In genomic region chr7:25376556-25376955, GRCm38 (mm10) we compare ENCODE assay signal across 7 mouse cellular contexts. TPM values are rescaled to one million over a fixed set of nuclear protein-coding genes. Genes with fewer than 3 reads are reported as not detected.
A peak's percentile ranks its signal among the peaks of the same experiment; 100 is the strongest.
DNase-seq lines count a peak whose midpoint lies in the region; ATAC-seq lines count a peak whose summit lies in the region.

No protein-coding gene starts in this region.

- H3K4me2 ChIP-seq in stomach, embryonic 14.5 days (replicated peaks; ENCODE audit: low read depth, low read length): peak overlapping the region; percentile 41

- peaks cover 34% of the 10 kb centered on the region for H3K4me1 ChIP-seq in midbrain, embryonic 10.5 days
- no peaks in the 10 kb centered on the region; the same call in 1 of the 2 replicates for H3K4me1 ChIP-seq in stomach, embryonic 14.5 days (ENCODE audit: control insufficient read depth, insufficient read depth, low read length)

- 2% methylated on average over 17 of the region's 17 CpGs for WGBS in midbrain, embryonic 10.5 days
- 5% methylated on average over 17 of the region's 17 CpGs for WGBS in stomach, embryonic 14.5 days

- peak overlapping the region; percentile 45 for H3K4me3 ChIP-seq in midbrain, embryonic 10.5 days
- H3K4me3 ChIP-seq in stomach, embryonic 14.5 days (ENCODE audit: low read depth, low read length): peak overlapping the region; percentile 10; the same call in 1 of the 2 replicates

- H3K27ac ChIP-seq in midbrain, embryonic 10.5 days (replicated peaks): no peak overlapping the region
- no peak overlapping the region for H3K27ac ChIP-seq in stomach, embryonic 14.5 days (ENCODE audit: low read length)

- H3K9me3 ChIP-seq in midbrain, embryonic 10.5 days (replicated peaks): no peaks in the 10 kb centered on the region
- no peaks in the 10 kb centered on the region for H3K9me3 ChIP-seq in stomach, embryonic 14.5 days (ENCODE audit: control insufficient read depth, low read depth, low read length)

- peaks cover 42% of the 10 kb centered on the region for H3K27me3 ChIP-seq in midbrain, embryonic 10.5 days (ENCODE audit: low read depth, poor library complexity, severe bottlenecking)
- no peaks in the 10 kb centered on the region for H3K27me3 ChIP-seq in stomach, embryonic 14.5 days (ENCODE audit: control insufficient read depth, insufficient read depth, low read length)

- intact Hi-C loops in gastrocnemius, postnatal 36 days (cut with DNase I): no loop called here
- intact Hi-C loops in left cerebral cortex, postnatal 25 days (cut with DNase I): loop anchor here (5.0 kb wide), 1 partner anchor 134 kb away; no protein-coding TSS in a partner anchor

- no peaks in the 10 kb centered on the region for H3K36me3 ChIP-seq in midbrain, embryonic 10.5 days
- H3K36me3 ChIP-seq in stomach, embryonic 14.5 days (ENCODE audit: control insufficient read depth, insufficient read depth, low read length): no peaks in the 10 kb centered on the region

- H3K9ac ChIP-seq in stomach, embryonic 14.5 days (replicated peaks; ENCODE audit: low read depth, low read length): no peak overlapping the region

- peak; percentile 51; the same call in 1 of the 2 replicates for ATAC-seq in stomach, embryonic 14.5 days (ENCODE audit: insufficient number of reproducible peaks, insufficient read depth, low FRiP score, low read depth)

- peak; percentile 98 for DNase-seq in brain, adult 2 months (ENCODE audit: low read depth, low spot score)
- peak; percentile 46 for DNase-seq in embryo, embryonic 11.5 days (ENCODE audit: low read depth, low spot score)
- peak; percentile 70 to 81 for DNase-seq in gastrocnemius, postnatal 36 days
- peak; percentile 90 for DNase-seq in kidney, adult 11 months
- DNase-seq in left cerebral cortex, postnatal 25 days (ENCODE audit: low spot score in 2 of 2): peak; percentile 90 to 96
- no peak for DNase-seq in midbrain, embryonic 10.5 days (ENCODE audit: low spot score)

RNA-seq across cellular contexts. Expression of gene Cnfn, which starts 7.0 kb away (rescaled TPM):
- total RNA-seq in gastrocnemius, postnatal 36 days (2021): not detected
- total RNA-seq in left cerebral cortex, postnatal 25 days (2021): not detected
- not detected in 2 replicates for polyA plus RNA-seq in midbrain, embryonic 10.5 days (2016; fragmentation: Nextera tagmentation; extraction: Ambion mirVana)
- 0.55 TPM in 1 of 2 replicates, not detected in the other for polyA plus RNA-seq in stomach, embryonic 14.5 days (2014; fragmentation: Nextera tagmentation; extraction: Ambion mirVana)

RNA-seq across cellular contexts. Expression of gene Lipe, which starts 22.0 kb away (rescaled TPM):
- total RNA-seq in gastrocnemius, postnatal 36 days (2021): 10 to 100 TPM; 18.6 to 20.6 TPM
- 1 to 10 TPM; 5.4 to 6.4 TPM for total RNA-seq in left cerebral cortex, postnatal 25 days (2021)
- polyA plus RNA-seq in midbrain, embryonic 10.5 days (2016; fragmentation: Nextera tagmentation; extraction: Ambion mirVana): 4.7 and 7.0 TPM in 2 replicates
- 3.7 and 5.3 TPM in 2 replicates for polyA plus RNA-seq in stomach, embryonic 14.5 days (2014; fragmentation: Nextera tagmentation; extraction: Ambion mirVana)

RNA-seq across cellular contexts. Expression of gene Cxcl17, which starts 36.1 kb away (rescaled TPM):
- total RNA-seq in gastrocnemius, postnatal 36 days (2021): not detected
- total RNA-seq in left cerebral cortex, postnatal 25 days (2021): not detected
- 0.31 and 0.37 TPM in 2 replicates for polyA plus RNA-seq in midbrain, embryonic 10.5 days (2016; fragmentation: Nextera tagmentation; extraction: Ambion mirVana)
- polyA plus RNA-seq in stomach, embryonic 14.5 days (2014; fragmentation: Nextera tagmentation; extraction: Ambion mirVana): 0.58 TPM in 1 of 2 replicates, not detected in the other

RNA-seq across cellular contexts. Expression of gene Megf8, which starts 59.6 kb away (rescaled TPM):
- 10 to 100 TPM; 16.3 to 16.6 TPM for total RNA-seq in gastrocnemius, postnatal 36 days (2021)
- total RNA-seq in left cerebral cortex, postnatal 25 days (2021): 100 to 1,000 TPM in 1 of 2 experiments, 10 to 100 TPM in 1; 99.2 to 105 TPM
- polyA plus RNA-seq in midbrain, embryonic 10.5 days (2016; fragmentation: Nextera tagmentation; extraction: Ambion mirVana): 13.9 and 14.9 TPM in 2 replicates
- polyA plus RNA-seq in stomach, embryonic 14.5 days (2014; fragmentation: Nextera tagmentation; extraction: Ambion mirVana): 12.2 and 13.0 TPM in 2 replicates
